Mouse (Mus musculus): ENCODE measurements at regions not wholly inside any gene's neighbourhood (a gene's known extent, or its start where the extent isn't known, plus 50 kb on each side); places are given as distances from the start of the nearest gene placed in this dataset.

DNA sequence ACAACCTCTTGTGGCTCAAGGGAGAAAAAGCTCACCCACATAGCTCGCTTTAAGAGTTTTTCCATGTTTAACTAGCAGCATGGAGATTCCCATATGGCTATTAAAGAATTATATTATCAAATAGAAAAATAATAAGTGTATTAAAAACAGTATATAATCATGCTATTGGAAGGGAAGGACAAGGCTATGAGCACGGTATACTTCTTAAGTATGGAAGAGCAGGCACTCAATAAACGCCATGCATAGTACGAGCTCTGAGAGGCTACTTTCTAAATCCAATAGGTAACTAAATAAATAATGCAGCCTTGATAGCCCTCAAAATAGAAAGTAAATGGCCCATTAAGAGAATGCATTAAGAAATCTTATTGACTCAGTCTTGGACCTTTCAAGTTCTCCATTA lies 273.6 kb downstream of the Trim52 start:
- TF ChIP-seq CTCF (IDR thresholded peaks at IDR 0.05; ENCODE audit: borderline replicate concordance, insufficient read depth, low read length) (no peak), POLR2A (IDR thresholded peaks at IDR 0.05; ENCODE audit: low read depth, low read length) (no peak)
